Mouse (Mus musculus): ENCODE data around the gene Nfatc2. TPM values are rescaled to one million over a fixed set of nuclear protein-coding genes. Genes with fewer than 3 reads are reported as not detected.
A peak's percentile ranks its signal among the peaks of the same experiment; 100 is the strongest.

Gene Nfatc2
- total RNA-seq, 2 experiments from 2014 or later: 19.7 to 20.1 TPM

GRCm38 (mm10) chr2:168473496-168473895, 128.0 kb downstream of the Nfatc2 start:
- no peak for TF ChIP-seq CTCF (conservative IDR thresholded peaks at IDR 0.05)
- no peak for DNase-seq (ENCODE audit: low spot score in 2 of 2)
- Histone ChIP-seq H3K4me3 (no peak overlapping the region), H3K27ac (no peak overlapping the region)

GRCm38 (mm10) chr2:168472899-168473298, 128.6 kb downstream of the Nfatc2 start:
- DNase-seq (ENCODE audit: low spot score in 2 of 2): peak in 1 of 2 experiments; percentile 48
- Histone ChIP-seq H3K4me3 (peak overlapping the region; percentile 54), H3K27ac (no peak overlapping the region)
- TF ChIP-seq CTCF (conservative IDR thresholded peaks at IDR 0.05): peak; percentile 98

GRCm38 (mm10) chr2:168469032-168469431, 132.4 kb downstream of the Nfatc2 start:
- DNase-seq (ENCODE audit: low spot score in 2 of 2): peak; percentile 59 to 82
- peak; percentile 96 for TF ChIP-seq CTCF (conservative IDR thresholded peaks at IDR 0.05)
- Histone ChIP-seq H3K4me3 (no peak overlapping the region), H3K27ac (no peak overlapping the region)

GRCm38 (mm10) chr2:168467166-168467565, 134.3 kb downstream of the Nfatc2 start:
- no peak for DNase-seq (ENCODE audit: low spot score in 2 of 2)
- Histone ChIP-seq H3K27ac (no peak overlapping the region), H3K4me3 (no peak overlapping the region)
- no peak for TF ChIP-seq CTCF (conservative IDR thresholded peaks at IDR 0.05)

- no peak for TF ChIP-seq CTCF (conservative IDR thresholded peaks at IDR 0.05)
- no peak for DNase-seq (ENCODE audit: low spot score in 2 of 2)
- Histone ChIP-seq H3K4me3 (no peak overlapping the region), H3K27ac (no peak overlapping the region)
These were observed 135.4 kb downstream of the Nfatc2 start for GRCm38 (mm10) chr2:168466066-168466465.

GRCm38 (mm10) chr2:168465646-168466045, 135.8 kb downstream of the Nfatc2 start:
- no peak overlapping the region for H3K27ac ChIP-seq
- H3K4me3 ChIP-seq: no peak overlapping the region
- no peak for DNase-seq (ENCODE audit: low spot score in 2 of 2)
- no peak for TF ChIP-seq CTCF (conservative IDR thresholded peaks at IDR 0.05)

GRCm38 (mm10) chr2:168461865-168462264, 139.6 kb downstream of the Nfatc2 start:
- Histone ChIP-seq H3K4me3 (no peak overlapping the region), H3K27ac (no peak overlapping the region)
- no peak for DNase-seq (ENCODE audit: low spot score in 2 of 2)
- no peak for TF ChIP-seq CTCF (conservative IDR thresholded peaks at IDR 0.05)

- DNase-seq (ENCODE audit: low spot score in 2 of 2): no peak
- H3K27ac ChIP-seq: no peak overlapping the region
- no peak overlapping the region for H3K4me3 ChIP-seq
- peak; percentile 22; the same call in 1 of the 2 replicates for TF ChIP-seq CTCF (conservative IDR thresholded peaks at IDR 0.05)
These were observed 141.8 kb downstream of the Nfatc2 start for GRCm38 (mm10) chr2:168459627-168460026.

GRCm38 (mm10) chr2:168458583-168458982, 142.9 kb downstream of the Nfatc2 start:
- no peak for TF ChIP-seq CTCF (conservative IDR thresholded peaks at IDR 0.05)
- DNase-seq (ENCODE audit: low spot score in 2 of 2): no peak
- H3K27ac ChIP-seq: no peak overlapping the region
- H3K4me3 ChIP-seq: no peak overlapping the region

GRCm38 (mm10) chr2:168451714-168452708, 149.4 kb downstream of the Nfatc2 start:
- no peak for DNase-seq (ENCODE audit: low spot score in 2 of 2)
- no peak for TF ChIP-seq CTCF (conservative IDR thresholded peaks at IDR 0.05)
- no peak overlapping the region for H3K4me3 ChIP-seq
- H3K27ac ChIP-seq: no peak overlapping the region

- DNase-seq (ENCODE audit: low spot score in 2 of 2): no peak
- H3K4me3 ChIP-seq: no peak overlapping the region
- TF ChIP-seq CTCF (conservative IDR thresholded peaks at IDR 0.05): peak; percentile 83
- H3K27ac ChIP-seq: no peak overlapping the region
These were observed 150.5 kb downstream of the Nfatc2 start for GRCm38 (mm10) chr2:168450977-168451376.

GRCm38 (mm10) chr2:168448054-168448453, 153.4 kb downstream of the Nfatc2 start:
- Histone ChIP-seq H3K27ac (no peak overlapping the region), H3K4me3 (no peak overlapping the region)
- TF ChIP-seq CTCF (conservative IDR thresholded peaks at IDR 0.05): no peak
- no peak for DNase-seq (ENCODE audit: low spot score in 2 of 2)

GRCm38 (mm10) chr2:168447601-168448000, 153.9 kb downstream of the Nfatc2 start:
- no peak for TF ChIP-seq CTCF (conservative IDR thresholded peaks at IDR 0.05)
- no peak overlapping the region for H3K4me3 ChIP-seq
- DNase-seq (ENCODE audit: low spot score in 2 of 2): no peak
- H3K27ac ChIP-seq: no peak overlapping the region
